Mouse (Mus musculus): ENCODE data around the gene Aagab. TPM values are rescaled to one million over a fixed set of nuclear protein-coding genes. Genes with fewer than 3 reads are reported as not detected.

Gene Aagab
- polyA plus RNA-seq, 1 experiment, result 18.6 TPM

- Histone ChIP-seq H3K4me3 (ENCODE audit: low read depth, low read length) (no peak overlapping the region), H3K27me3 (ENCODE audit: control insufficient read depth, insufficient read depth, low read length) (no peaks in the 10 kb centered on the region), H3K27ac (ENCODE audit: insufficient read depth, low read depth, low read length) (no peak overlapping the region), H3K4me1 (ENCODE audit: control insufficient read depth, insufficient read depth, insufficient read length, low read length) (no peaks in the 10 kb centered on the region), H3K36me3 (ENCODE audit: control insufficient read depth, insufficient read depth, low read length) (peaks cover 47% of the 10 kb centered on the region)
- WGBS, result 83% methylated on average over 8 of the region's 8 CpGs
- no peak for TF ChIP-seq CTCF (IDR thresholded peaks at IDR 0.05; ENCODE audit: extremely low read depth, insufficient read length, insufficient replicate concordance, low read depth, low read length)
- TF ChIP-seq POLR2A (IDR thresholded peaks at IDR 0.05; ENCODE audit: low read depth, low read length), result no peak
These were observed 42.6 kb downstream of the Aagab start for GRCm38 (mm10) chr9:63645084-63645483.

GRCm38 (mm10) chr9:63647581-63648519, 45.4 kb downstream of the Aagab start:
- H3K4me1 ChIP-seq (ENCODE audit: control insufficient read depth, insufficient read depth, insufficient read length, low read length), result no peaks in the 10 kb centered on the region
- no peak overlapping the region for H3K4me3 ChIP-seq (ENCODE audit: low read depth, low read length)
- TF ChIP-seq CTCF (IDR thresholded peaks at IDR 0.05; ENCODE audit: extremely low read depth, insufficient read length, insufficient replicate concordance, low read depth, low read length) (no peak), POLR2A (IDR thresholded peaks at IDR 0.05; ENCODE audit: low read depth, low read length) (no peak)
- peaks cover 59% of the 10 kb centered on the region for H3K36me3 ChIP-seq (ENCODE audit: control insufficient read depth, insufficient read depth, low read length)
- H3K27me3 ChIP-seq (ENCODE audit: control insufficient read depth, insufficient read depth, low read length), result no peaks in the 10 kb centered on the region
- WGBS, result 71% methylated on average over 9 of the region's 9 CpGs
- H3K27ac ChIP-seq (ENCODE audit: insufficient read depth, low read depth, low read length), result no peak overlapping the region

- WGBS, result 83% methylated on average over 9 of the region's 9 CpGs
These were observed 46.1 kb downstream of the Aagab start for GRCm38 (mm10) chr9:63648520-63648918.

DNA sequence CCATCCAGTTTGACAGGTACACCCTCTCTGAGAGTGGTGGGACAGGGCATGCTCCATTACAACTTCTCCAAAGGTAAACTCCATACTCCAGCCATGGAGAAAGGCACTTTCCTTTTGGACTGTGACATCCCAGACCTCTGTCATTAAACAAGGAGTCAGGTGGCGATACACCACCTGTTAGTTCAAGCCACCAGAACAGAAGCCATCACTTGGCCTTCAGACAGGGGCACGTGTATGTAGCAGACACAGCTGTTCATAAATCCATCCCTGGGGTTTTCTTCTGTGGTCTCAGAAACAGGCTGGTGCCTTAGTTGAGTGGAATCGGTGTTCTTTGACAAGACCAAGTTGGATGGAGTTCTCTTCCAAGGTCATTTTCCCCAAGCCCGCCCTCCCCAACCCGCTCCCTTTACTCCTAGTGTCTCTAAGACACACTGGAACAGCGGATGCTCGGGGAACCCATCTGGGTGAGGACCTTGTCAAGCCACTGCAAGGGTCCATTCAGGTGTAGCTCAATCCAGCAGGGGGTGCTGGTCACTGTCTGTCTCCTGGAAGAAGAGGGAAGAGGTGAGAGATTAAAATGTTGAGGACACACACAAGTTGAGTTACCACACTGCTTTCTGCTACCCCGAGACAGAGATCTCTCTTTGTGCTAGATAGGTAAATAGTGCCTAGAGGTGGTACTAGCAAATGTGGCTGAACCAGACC, 47.5 kb downstream of the Aagab start:
- Histone ChIP-seq H3K36me3 (ENCODE audit: control insufficient read depth, insufficient read depth, low read length) (peaks cover 63% of the 10 kb centered on the region), H3K4me3 (ENCODE audit: low read depth, low read length) (no peak overlapping the region), H3K27me3 (ENCODE audit: control insufficient read depth, insufficient read depth, low read length) (no peaks in the 10 kb centered on the region), H3K4me1 (ENCODE audit: control insufficient read depth, insufficient read depth, insufficient read length, low read length) (no peaks in the 10 kb centered on the region), H3K27ac (ENCODE audit: insufficient read depth, low read depth, low read length) (no peak overlapping the region)
- TF ChIP-seq CTCF (IDR thresholded peaks at IDR 0.05; ENCODE audit: extremely low read depth, insufficient read length, insufficient replicate concordance, low read depth, low read length) (peak; percentile 45; the same call in 1 of the 2 replicates), POLR2A (IDR thresholded peaks at IDR 0.05; ENCODE audit: low read depth, low read length) (no peak)
- 82% methylated on average over 8 of the region's 8 CpGs for WGBS

More at GRCm38 (mm10) chr9:63648520-63648918, 46.1 kb downstream of the Aagab start:
- Histone ChIP-seq H3K36me3 (ENCODE audit: control insufficient read depth, insufficient read depth, low read length) (peaks cover 62% of the 10 kb centered on the region), H3K4me3 (ENCODE audit: low read depth, low read length) (no peak overlapping the region), H3K27ac (ENCODE audit: insufficient read depth, low read depth, low read length) (no peak overlapping the region), H3K4me1 (ENCODE audit: control insufficient read depth, insufficient read depth, insufficient read length, low read length) (no peaks in the 10 kb centered on the region), H3K27me3 (ENCODE audit: control insufficient read depth, insufficient read depth, low read length) (no peaks in the 10 kb centered on the region)
- TF ChIP-seq POLR2A (IDR thresholded peaks at IDR 0.05; ENCODE audit: low read depth, low read length), result no peak
- no peak for TF ChIP-seq CTCF (IDR thresholded peaks at IDR 0.05; ENCODE audit: extremely low read depth, insufficient read length, insufficient replicate concordance, low read depth, low read length)

DNA sequence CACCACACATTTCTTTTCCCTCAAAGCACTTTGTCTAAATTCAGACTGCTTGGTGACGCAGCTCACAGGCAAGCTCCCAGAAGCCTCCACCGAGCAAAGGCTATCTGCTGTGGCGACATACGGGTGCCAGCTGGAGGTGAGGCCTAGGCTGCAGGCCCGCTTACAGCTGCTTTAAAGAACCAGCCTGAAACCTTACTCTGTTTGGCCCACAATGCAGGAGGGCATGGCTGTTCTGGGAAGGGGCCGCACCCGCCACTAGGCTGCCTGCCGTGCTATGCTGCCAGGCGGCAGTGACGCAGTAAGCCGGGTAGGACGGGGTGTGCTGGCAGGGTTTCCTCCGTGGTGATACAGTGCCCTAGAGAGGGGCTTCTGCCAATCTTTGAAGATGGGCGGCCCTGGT, 48.4 kb downstream of the Aagab start:
- H3K36me3 ChIP-seq (ENCODE audit: control insufficient read depth, insufficient read depth, low read length), result peaks cover 65% of the 10 kb centered on the region
- no peak overlapping the region for H3K4me3 ChIP-seq (ENCODE audit: low read depth, low read length)
- no peak overlapping the region for H3K27ac ChIP-seq (ENCODE audit: insufficient read depth, low read depth, low read length)
- no peaks in the 10 kb centered on the region for H3K4me1 ChIP-seq (ENCODE audit: control insufficient read depth, insufficient read depth, insufficient read length, low read length)
- WGBS, result 94% methylated on average over 14 of the region's 14 CpGs
- TF ChIP-seq POLR2A (IDR thresholded peaks at IDR 0.05; ENCODE audit: low read depth, low read length) (no peak), CTCF (IDR thresholded peaks at IDR 0.05; ENCODE audit: extremely low read depth, insufficient read length, insufficient replicate concordance, low read depth, low read length) (no peak)
- H3K27me3 ChIP-seq (ENCODE audit: control insufficient read depth, insufficient read depth, low read length), result no peaks in the 10 kb centered on the region

DNA sequence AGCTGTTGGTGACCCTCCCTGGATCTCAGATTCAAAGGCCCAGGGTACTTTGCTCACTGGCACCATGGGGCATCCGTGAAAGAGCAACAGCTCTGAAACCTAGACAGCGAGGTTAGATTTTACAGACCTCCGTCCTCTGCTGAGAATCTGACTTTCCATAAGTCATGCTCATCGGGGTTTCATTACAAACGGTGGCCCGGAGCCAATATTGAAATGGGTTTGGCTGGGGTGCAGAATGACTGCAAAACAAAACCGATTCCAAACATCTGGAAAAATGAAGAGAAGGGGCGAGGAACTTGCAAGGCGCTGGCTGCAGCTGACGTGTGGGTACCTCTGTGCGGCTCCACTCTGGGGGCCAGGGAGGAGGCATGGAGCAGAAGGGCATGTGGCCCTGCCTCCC, 49.1 kb downstream of the Aagab start:
- Histone ChIP-seq H3K4me3 (ENCODE audit: low read depth, low read length) (no peak overlapping the region), H3K27me3 (ENCODE audit: control insufficient read depth, insufficient read depth, low read length) (no peaks in the 10 kb centered on the region), H3K36me3 (ENCODE audit: control insufficient read depth, insufficient read depth, low read length) (peaks cover 64% of the 10 kb centered on the region), H3K4me1 (ENCODE audit: control insufficient read depth, insufficient read depth, insufficient read length, low read length) (no peaks in the 10 kb centered on the region), H3K27ac (ENCODE audit: insufficient read depth, low read depth, low read length) (no peak overlapping the region)
- WGBS, result 75% methylated on average over 11 of the region's 11 CpGs
- no peak for TF ChIP-seq CTCF (IDR thresholded peaks at IDR 0.05; ENCODE audit: extremely low read depth, insufficient read length, insufficient replicate concordance, low read depth, low read length)
- TF ChIP-seq POLR2A (IDR thresholded peaks at IDR 0.05; ENCODE audit: low read depth, low read length), result no peak

GRCm38 (mm10) chr9:63653666-63654065, 51.2 kb downstream of the Aagab start:
- H3K36me3 ChIP-seq (ENCODE audit: control insufficient read depth, insufficient read depth, low read length), result peaks cover 53% of the 10 kb centered on the region
- TF ChIP-seq POLR2A (IDR thresholded peaks at IDR 0.05; ENCODE audit: low read depth, low read length) (no peak), CTCF (IDR thresholded peaks at IDR 0.05; ENCODE audit: extremely low read depth, insufficient read length, insufficient replicate concordance, low read depth, low read length) (no peak)
- WGBS, result 64% methylated on average over 7 of the region's 7 CpGs
- H3K27me3 ChIP-seq (ENCODE audit: control insufficient read depth, insufficient read depth, low read length), result no peaks in the 10 kb centered on the region
- H3K4me3 ChIP-seq (ENCODE audit: low read depth, low read length), result no peak overlapping the region
- H3K4me1 ChIP-seq (ENCODE audit: control insufficient read depth, insufficient read depth, insufficient read length, low read length), result peaks cover 2% of the 10 kb centered on the region; the same call in 1 of the 2 replicates
- no peak overlapping the region for H3K27ac ChIP-seq (ENCODE audit: insufficient read depth, low read depth, low read length)

Data from small intestine, adult 2 months (tissue).